Mouse (Mus musculus) CD4-positive, CD25-positive, alpha-beta regulatory T cell, adult 4 months (primary cell): Measurements from ENCODE around the gene Rhbdf2. TPM values are rescaled to one million over a fixed set of nuclear protein-coding genes. Genes with fewer than 3 reads are reported as not detected.

Experiments used
- polyA plus RNA-seq, 2 experiments: library from polyadenylated mRNA; unstranded; fragments of 100-300 nt; shearing (Covaris generic); gene quantifications; one replicate each; pipeline ENCODE4 v1.2.1; 2017

Rhbdf2 gene
- polyA plus RNA-seq, 2 experiments from 2014 or later: 3.3 to 4.3 TPM

Other genes starting within 250 kb of the Rhbdf2 start
- 1 to 10 TPM; 8.4 to 8.8 TPM for gene Rnf157, start 214.0 kb downstream of the Rhbdf2 start, polyA plus RNA-seq
- 10 to 100 TPM; 12.2 to 13.0 TPM for gene Ubald2, start 192.9 kb downstream of the Rhbdf2 start, polyA plus RNA-seq
- not detected for gene Qrich2, start 160.8 kb downstream of the Rhbdf2 start, polyA plus RNA-seq
- gene Prpsap1, start 132.8 kb downstream of the Rhbdf2 start, polyA plus RNA-seq: 10 to 100 TPM; 32.9 to 39.6 TPM
- gene Sphk1, start 96.1 kb downstream of the Rhbdf2 start, polyA plus RNA-seq: under 1 TPM in 1 of 2 experiments, not detected in 1; 0.35 TPM
- 1 to 10 TPM; 1.1 to 3.5 TPM for gene Ube2o, start 45.6 kb downstream of the Rhbdf2 start, polyA plus RNA-seq
- gene Aanat, start 40.6 kb downstream of the Rhbdf2 start, polyA plus RNA-seq: not detected
- not detected for gene Prcd, start 26.5 kb upstream of the Rhbdf2 start, polyA plus RNA-seq
- gene Cygb, start 27.3 kb upstream of the Rhbdf2 start, polyA plus RNA-seq: not detected
- gene St6galnac1, start 148.5 kb upstream of the Rhbdf2 start, polyA plus RNA-seq: under 1 TPM; 0.49 to 0.55 TPM
- gene Mxra7, start 201.0 kb upstream of the Rhbdf2 start, polyA plus RNA-seq: not detected
- 100 to 1,000 TPM; 161 to 189 TPM for gene Mettl23, start 216.3 kb upstream of the Rhbdf2 start, polyA plus RNA-seq
- 10 to 100 TPM; 48.1 to 62.6 TPM for gene Jmjd6, start 216.4 kb upstream of the Rhbdf2 start, polyA plus RNA-seq
- 10 to 100 TPM; 30.0 to 32.9 TPM for gene Mfsd11, start 225.4 kb upstream of the Rhbdf2 start, polyA plus RNA-seq
- gene Srsf2, start 226.1 kb upstream of the Rhbdf2 start, polyA plus RNA-seq: 100 to 1,000 TPM; 543 to 659 TPM